Mouse (Mus musculus): ENCODE results near the gene Auts2.

GRCm38 (mm10) chr5:131801924-131802323, 741.2 kb downstream of the Auts2 start:
- no peak for TF ChIP-seq TAL1 (IDR thresholded peaks at IDR 0.05; ENCODE audit: low read length)
- no peak for TF ChIP-seq GATA1 (IDR thresholded peaks at IDR 0.05; ENCODE audit: low read length)
